Mouse (Mus musculus) heart, embryonic 12.5 days (tissue): Measurements from ENCODE around the gene Otop2. TPM values are rescaled to one million over a fixed set of nuclear protein-coding genes. Genes with fewer than 3 reads are reported as not detected.

Experiments used
- ATAC-seq: fragments of 200-750 bp; cut with Nextera tagmentation; 2 replicates; pipeline ENCODE4 v1.8.0; 2017; ENCODE audit warnings: moderate TSS enrichment, moderate library complexity; ENCODE audit not compliant: insufficient number of reproducible peaks, low FRiP score
- H3K27ac ChIP-seq: fragments of 300-500 bp; sonication (generic); 2 replicates; pipeline ENCODE4 v1.5.1; 2016; ENCODE audit warnings: mild to moderate bottlenecking, moderate library complexity; ENCODE audit not compliant: poor library complexity, severe bottlenecking
- H3K27me3 ChIP-seq: fragments of 300-500 bp; sonication (generic); replicated peaks from 2 replicates; pipeline ENCODE4 v1.6.1; 2016; ENCODE audit warnings: mild to moderate bottlenecking, moderate library complexity
- H3K36me3 ChIP-seq: fragments of 300-500 bp; sonication (generic); 2 replicates; pipeline ENCODE4 v1.6.1; 2016; ENCODE audit warnings: mild to moderate bottlenecking, moderate library complexity
- H3K4me1 ChIP-seq: fragments of 300-500 bp; sonication (generic); replicated peaks from 2 replicates; pipeline ENCODE4 v1.6.1; 2016; ENCODE audit warnings: mild to moderate bottlenecking
- H3K4me2 ChIP-seq: fragments of 300-500 bp; sonication (generic); 2 replicates; pipeline ENCODE4 v1.6.1; 2016; ENCODE audit warnings: mild to moderate bottlenecking, moderate library complexity
- H3K4me3 ChIP-seq: fragments of 300-500 bp; sonication (generic); 2 replicates; pipeline ENCODE4 v1.5.1; 2016; ENCODE audit warnings: mild to moderate bottlenecking
- H3K9ac ChIP-seq: fragments of 300-500 bp; sonication (generic); 2 replicates; pipeline ENCODE4 v1.6.1; 2016; ENCODE audit warnings: mild to moderate bottlenecking, moderate library complexity
- H3K9me3 ChIP-seq: fragments of 300-500 bp; sonication (generic); replicated peaks from 2 replicates; pipeline ENCODE4 v1.6.1; 2016; ENCODE audit warnings: mild to moderate bottlenecking, moderate library complexity
- WGBS: fragments of 180-500 bp; shearing (Covaris S2); methylation state at CpG from one replicate; pipeline ENCODE4 v1.1.7; 2016; 5-methylcytosine and 5-hydroxymethylcytosine counted together
- polyA plus RNA-seq: library from polyadenylated mRNA; unstranded; fragments of >200 nt; fragmentation: Nextera tagmentation; extraction: Ambion mirVana; gene quantifications from 2 replicates; pipeline ENCODE4 v1.2.1, GENCODE M21; 2016

Gene Otop2
- polyA plus RNA-seq, 1 experiment from 2014 or later = not detected

- Histone ChIP-seq H3K9ac (peak within 1 kb of the TSS; percentile 81), H3K4me3 (peak within 1 kb of the TSS; percentile 61), H3K27ac (peak within 1 kb of the TSS; percentile 88), H3K9me3 (no peaks in the 10 kb centered on the region), H3K27me3 (0 out of 2 replicates have a peak, but pooled peaks cover 2% of the 10 kb centered on the region), H3K4me2 (peak within 1 kb of the TSS; percentile 91), H3K36me3 (no peaks in the 10 kb centered on the region), H3K4me1 (peaks cover 21% of the 10 kb centered on the region)
- WGBS = under 1% methylated on average over 42 of the region's 42 CpGs
- peak; percentile 95 for ATAC-seq
Observed at GRCm38 (mm10) chr11:115276780-115277603, 30.0 kb upstream of the Otop2 start, which contains the start of gene Fdxr. Gene Fdxr, minus strand, starts transcription at chr11:115277050.

GRCm38 (mm10) chr11:115277604-115277975 is 29.4 kb upstream of the Otop2 start:
- Histone ChIP-seq H3K9ac (peak overlapping the region; percentile 81), H3K4me2 (peak overlapping the region; percentile 83)
- 18% methylated on average over 7 of the region's 7 CpGs for WGBS

GRCm38 (mm10) chr11:115278176-115278575 is 28.8 kb upstream of the Otop2 start:
- no peak for ATAC-seq
- Histone ChIP-seq H3K9me3 (no peaks in the 10 kb centered on the region), H3K4me1 (peaks cover 29% of the 10 kb centered on the region), H3K27ac (no peak overlapping the region), H3K4me2 (peak overlapping the region; percentile 83), H3K9ac (peak overlapping the region; percentile 81; the same call in 1 of the 2 replicates), H3K27me3 (no peaks in the 10 kb centered on the region), H3K4me3 (peak overlapping the region; percentile 61), H3K36me3 (no peaks in the 10 kb centered on the region)
- WGBS = 71% methylated on average over 6 of the region's 6 CpGs

More at GRCm38 (mm10) chr11:115277604-115277975, 29.4 kb upstream of the Otop2 start:
- H3K27ac ChIP-seq = peak overlapping the region; percentile 88
- H3K27me3 ChIP-seq = no peaks in the 10 kb centered on the region
- no peak for ATAC-seq
- H3K4me3 ChIP-seq = peak overlapping the region; percentile 61
- H3K4me1 ChIP-seq = peaks cover 26% of the 10 kb centered on the region
- H3K9me3 ChIP-seq = no peaks in the 10 kb centered on the region
- H3K36me3 ChIP-seq = no peaks in the 10 kb centered on the region

DNA sequence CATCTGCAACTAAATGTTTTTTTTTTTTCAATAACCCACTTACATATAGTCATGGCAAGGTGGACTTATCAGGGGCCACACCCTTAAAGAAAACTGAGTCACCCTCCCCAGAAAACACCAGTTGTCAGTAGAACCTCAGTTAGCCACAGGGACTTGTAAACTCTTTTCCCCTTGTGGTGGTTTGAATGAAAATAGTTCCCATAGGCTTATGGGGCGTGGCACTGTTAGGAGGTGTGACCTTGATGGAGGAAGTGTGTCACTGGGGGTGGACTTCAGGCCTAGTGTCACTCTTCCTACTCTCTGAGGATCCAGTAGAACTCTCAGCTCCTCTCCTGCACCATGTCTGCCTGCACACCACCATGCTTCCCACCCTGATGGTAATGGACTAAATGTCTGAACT is 27.2 kb upstream of the Otop2 start:
- H3K4me3 ChIP-seq = no peak overlapping the region
- no peak overlapping the region for H3K9ac ChIP-seq
- no peaks in the 10 kb centered on the region for H3K36me3 ChIP-seq
- H3K27me3 ChIP-seq = no peaks in the 10 kb centered on the region
- ATAC-seq = no peak
- H3K4me1 ChIP-seq = peaks cover 29% of the 10 kb centered on the region
- WGBS = 79% methylated on average over 1 of the region's 1 CpGs
- no peak overlapping the region for H3K27ac ChIP-seq
- H3K9me3 ChIP-seq = no peaks in the 10 kb centered on the region
- no peak overlapping the region for H3K4me2 ChIP-seq

DNA sequence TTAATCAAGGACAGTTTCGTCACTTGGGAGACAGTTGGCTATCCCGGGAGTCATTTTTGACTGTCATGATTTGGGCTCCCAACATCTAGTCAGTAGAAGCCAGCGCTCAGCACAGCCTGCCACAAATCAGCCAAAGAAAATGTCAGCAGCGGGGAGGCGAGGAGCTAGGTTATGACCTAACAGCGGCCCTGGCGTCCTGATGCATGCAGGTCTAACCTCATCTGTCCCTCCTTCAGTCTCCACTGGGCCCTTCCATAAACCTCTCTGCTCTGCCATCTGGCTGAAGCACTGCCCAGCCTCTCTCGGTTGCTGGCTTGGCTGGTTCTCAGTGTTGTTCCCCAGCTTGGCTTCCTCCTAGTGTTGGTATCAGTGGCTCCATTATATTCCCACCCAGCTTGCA is 24.7 kb upstream of the Otop2 start:
- no peaks in the 10 kb centered on the region for H3K27me3 ChIP-seq
- no peak overlapping the region for H3K9ac ChIP-seq
- H3K9me3 ChIP-seq = no peaks in the 10 kb centered on the region
- H3K27ac ChIP-seq = no peak overlapping the region
- no peak for ATAC-seq
- H3K36me3 ChIP-seq = no peaks in the 10 kb centered on the region
- WGBS = 62% methylated on average over 8 of the region's 8 CpGs
- H3K4me1 ChIP-seq = peaks cover 21% of the 10 kb centered on the region
- H3K4me3 ChIP-seq = no peak overlapping the region
- H3K4me2 ChIP-seq = no peak overlapping the region

GRCm38 (mm10) chr11:115282723-115283485 is 24.1 kb upstream of the Otop2 start:
- H3K4me3 ChIP-seq = no peak overlapping the region
- H3K36me3 ChIP-seq = no peaks in the 10 kb centered on the region
- peaks cover 17% of the 10 kb centered on the region for H3K4me1 ChIP-seq
- no peak overlapping the region for H3K27ac ChIP-seq
- no peaks in the 10 kb centered on the region for H3K27me3 ChIP-seq
- peak; percentile 33; the same call in 1 of the 2 replicates for ATAC-seq
- 75% methylated on average over 8 of the region's 8 CpGs for WGBS
- no peak overlapping the region for H3K4me2 ChIP-seq
- no peaks in the 10 kb centered on the region for H3K9me3 ChIP-seq
- H3K9ac ChIP-seq = no peak overlapping the region

GRCm38 (mm10) chr11:115283486-115283765 is 23.5 kb upstream of the Otop2 start:
- Histone ChIP-seq H3K36me3 (no peaks in the 10 kb centered on the region), H3K4me2 (no peak overlapping the region), H3K4me1 (peaks cover 14% of the 10 kb centered on the region), H3K4me3 (no peak overlapping the region), H3K27ac (no peak overlapping the region), H3K9me3 (no peaks in the 10 kb centered on the region), H3K9ac (no peak overlapping the region), H3K27me3 (no peaks in the 10 kb centered on the region)
- ATAC-seq = no peak
- 64% methylated on average over 9 of the region's 9 CpGs for WGBS

DNA sequence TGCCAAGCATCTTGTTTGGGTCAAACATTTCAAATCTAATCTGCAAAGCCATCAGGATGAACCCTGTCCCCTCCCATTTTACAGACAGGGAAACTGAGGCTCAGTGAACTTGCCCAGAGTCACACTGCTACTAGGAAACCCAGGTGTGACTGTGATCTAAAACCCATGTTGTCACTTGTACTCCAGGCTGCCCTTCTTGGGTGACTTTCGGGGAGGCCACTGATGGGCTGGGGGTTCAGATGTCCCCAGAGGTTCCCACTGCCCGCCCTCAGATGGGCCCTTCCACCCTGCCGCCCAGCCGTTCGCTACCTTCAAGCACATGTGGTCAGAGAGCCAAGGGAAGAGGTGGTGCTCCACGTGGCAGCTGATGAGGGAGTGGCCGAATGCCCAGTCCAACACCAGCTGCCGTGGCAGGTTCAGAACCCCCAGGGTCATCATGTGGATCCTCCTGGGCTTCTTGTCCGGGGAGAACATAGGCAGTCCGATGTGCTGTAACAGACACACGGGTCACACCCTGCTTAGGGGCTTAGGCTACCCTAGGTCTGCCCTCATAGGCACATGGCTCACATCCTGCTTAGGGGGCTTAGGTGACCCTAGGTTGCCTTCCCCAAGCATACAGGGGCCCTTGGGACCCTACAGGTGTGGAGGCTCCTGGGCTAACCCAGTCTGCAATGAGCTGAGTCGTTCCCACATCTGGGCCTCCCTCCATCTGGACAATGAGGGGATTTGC is 22.9 kb upstream of the Otop2 start:
- Histone ChIP-seq H3K36me3 (no peaks in the 10 kb centered on the region), H3K27me3 (no peaks in the 10 kb centered on the region), H3K27ac (no peak overlapping the region), H3K4me2 (no peak overlapping the region), H3K4me3 (no peak overlapping the region), H3K9me3 (no peaks in the 10 kb centered on the region), H3K9ac (no peak overlapping the region), H3K4me1 (peaks cover 14% of the 10 kb centered on the region)
- 75% methylated on average over 12 of the region's 12 CpGs for WGBS
- no peak for ATAC-seq

DNA sequence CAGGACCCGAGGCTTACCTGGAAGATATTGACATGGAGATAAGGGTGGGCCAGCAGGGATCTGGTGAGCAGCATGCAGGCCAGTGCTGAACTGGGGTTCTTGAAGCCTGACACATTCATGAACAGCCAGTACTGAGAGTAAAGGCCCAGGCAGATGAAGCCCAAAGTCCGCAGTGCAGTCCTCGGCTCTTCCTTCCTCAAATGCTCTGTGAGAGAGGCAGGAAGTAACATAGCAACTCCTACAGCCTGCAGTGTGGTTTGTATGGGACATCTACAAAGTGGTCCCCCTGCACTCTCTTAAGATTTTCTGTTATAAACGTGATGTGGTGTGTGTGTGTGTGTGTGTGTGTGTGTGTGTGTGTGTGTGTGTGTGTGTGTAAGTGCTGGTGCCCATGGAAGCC is 21.7 kb upstream of the Otop2 start:
- no peaks in the 10 kb centered on the region for H3K27me3 ChIP-seq
- WGBS = 43% methylated on average over 4 of the region's 4 CpGs
- no peak for ATAC-seq

GRCm38 (mm10) chr11:115286201-115286993 is 20.6 kb upstream of the Otop2 start:
- peaks cover 18% of the 10 kb centered on the region for H3K4me1 ChIP-seq
- ATAC-seq = no peak
- 68% methylated on average over 19 of the region's 19 CpGs for WGBS
- H3K4me3 ChIP-seq = no peak overlapping the region
- H3K27me3 ChIP-seq = no peaks in the 10 kb centered on the region
- H3K9me3 ChIP-seq = no peaks in the 10 kb centered on the region
- no peak overlapping the region for H3K4me2 ChIP-seq
- no peak overlapping the region for H3K27ac ChIP-seq
- H3K9ac ChIP-seq = no peak overlapping the region
- H3K36me3 ChIP-seq = no peaks in the 10 kb centered on the region

More for the DNA sequence above, 21.7 kb upstream of the Otop2 start:
- H3K36me3 ChIP-seq = no peaks in the 10 kb centered on the region
- H3K4me3 ChIP-seq = no peak overlapping the region
- H3K4me2 ChIP-seq = no peak overlapping the region
- H3K27ac ChIP-seq = no peak overlapping the region
- H3K4me1 ChIP-seq = peaks cover 18% of the 10 kb centered on the region
- no peaks in the 10 kb centered on the region for H3K9me3 ChIP-seq
- no peak overlapping the region for H3K9ac ChIP-seq
